Mouse (Mus musculus): ENCODE measurements around the gene Lgmn. TPM values are rescaled to one million over a fixed set of nuclear protein-coding genes. Genes with fewer than 3 reads are reported as not detected.

Gene Lgmn
- polyA plus RNA-seq, 1 experiment from 2014 or later, result 127 TPM

DNA sequence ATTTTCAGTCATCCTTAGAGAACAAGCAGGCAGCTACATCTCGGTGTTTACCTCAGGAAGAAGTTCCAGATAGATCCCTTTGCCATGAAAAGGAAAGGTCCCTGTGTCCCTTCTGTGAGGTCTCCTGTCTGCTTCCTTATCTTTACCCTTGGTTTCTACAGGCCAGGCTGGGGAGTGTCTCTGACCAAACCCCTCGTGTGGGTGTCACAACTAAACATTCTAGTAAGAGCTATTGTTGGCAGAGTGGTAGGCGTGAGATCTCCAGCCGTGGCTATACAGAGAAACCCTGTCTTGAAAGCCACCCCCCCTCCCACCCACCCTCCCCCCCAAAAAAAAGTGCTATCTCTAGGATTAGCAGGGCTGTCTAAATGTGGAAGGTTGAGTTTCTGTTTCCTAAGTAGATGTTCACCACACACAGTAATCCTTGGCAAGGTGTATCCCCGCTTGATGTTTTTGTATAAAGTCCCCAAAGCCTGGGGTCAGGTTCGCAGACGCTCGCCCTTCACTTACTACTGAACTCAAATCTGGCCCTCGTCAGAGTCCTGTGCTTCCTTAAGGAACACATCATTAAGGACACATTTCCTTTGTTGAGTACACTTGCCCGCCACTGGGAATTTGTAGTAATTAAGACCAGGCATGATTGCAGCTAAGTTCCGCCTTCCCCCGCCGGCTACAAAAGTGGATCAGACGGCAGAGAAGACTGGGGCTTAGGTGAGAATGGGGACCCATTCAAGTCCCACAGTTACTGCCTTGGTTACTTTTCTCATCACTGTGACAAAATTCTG lies 94.4 kb downstream of the Lgmn start:
- peaks cover 45% of the 10 kb centered on the region for H3K4me1 ChIP-seq (replicated peaks)
- no peak; the same call in 1 of the 2 replicates for ATAC-seq (ENCODE audit: insufficient number of reproducible peaks, low FRiP score)
- no peak overlapping the region for H3K27ac ChIP-seq (ENCODE audit: poor library complexity, severe bottlenecking)
- no peak overlapping the region for H3K9ac ChIP-seq
- H3K27me3 ChIP-seq (replicated peaks), result no peaks in the 10 kb centered on the region
- WGBS, result 56% methylated on average over 14 of the region's 14 CpGs
- H3K4me3 ChIP-seq, result no peak overlapping the region
- peaks cover 9% of the 10 kb centered on the region; the same call in 1 of the 2 replicates for H3K36me3 ChIP-seq
- H3K9me3 ChIP-seq (replicated peaks), result no peaks in the 10 kb centered on the region
- no peak overlapping the region for H3K4me2 ChIP-seq

Other genes with a start within 250 kb of the Lgmn start
- 9.9 and 10.3 TPM in 2 replicates for gene Rin3, start 156.8 kb downstream of the Lgmn start, polyA plus RNA-seq (2016; fragmentation: Nextera tagmentation; extraction: Ambion mirVana)
- 28.8 and 29.0 TPM in 2 replicates for gene Golga5, start 29.3 kb upstream of the Lgmn start, polyA plus RNA-seq (2016; fragmentation: Nextera tagmentation; extraction: Ambion mirVana)
- gene Chga, start 115.2 kb upstream of the Lgmn start, polyA plus RNA-seq (2016; fragmentation: Nextera tagmentation; extraction: Ambion mirVana), result 0.26 TPM in 1 of 2 replicates, not detected in the other

All from heart, embryonic 12.5 days (tissue).